Mouse (Mus musculus): Measurements from ENCODE around the gene Cd300c. TPM values are rescaled to one million over a fixed set of nuclear protein-coding genes. Genes with fewer than 3 reads are reported as not detected.

The Cd300c gene
- polyA plus RNA-seq, 1 experiment from 2014 or later = not detected

DNA sequence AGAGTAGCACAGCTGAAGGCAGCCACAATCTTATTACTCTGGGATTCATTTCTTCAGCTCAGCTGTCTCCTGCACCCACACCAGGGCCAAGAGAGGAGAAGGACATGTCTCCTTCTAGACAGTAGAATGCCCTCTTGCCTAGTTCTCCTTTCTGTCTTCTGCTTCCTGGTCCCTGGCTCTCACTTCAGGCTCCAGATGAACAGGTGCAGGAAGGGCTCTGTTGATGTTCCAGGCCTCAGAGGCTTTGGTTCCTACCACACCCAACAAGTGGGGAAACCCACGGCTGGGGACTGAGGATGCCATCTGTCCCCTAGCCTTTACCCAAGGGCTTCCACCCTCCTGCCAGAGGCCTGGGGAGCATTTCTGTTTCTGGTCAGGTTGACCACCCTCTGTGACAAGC lies 8.6 kb downstream of the Cd300c start:
- Histone ChIP-seq H3K9ac (ENCODE audit: low read length) (no peak overlapping the region), H3K27me3 (replicated peaks; ENCODE audit: control insufficient read depth, insufficient read depth, low read length) (no peaks in the 10 kb centered on the region), H3K9me3 (ENCODE audit: control insufficient read depth, low read length) (no peaks in the 10 kb centered on the region), H3K4me2 (ENCODE audit: low read length) (no peak overlapping the region), H3K27ac (ENCODE audit: low read depth) (no peak overlapping the region), H3K4me3 (ENCODE audit: low read depth, low read length) (no peak overlapping the region), H3K4me1 (replicated peaks; ENCODE audit: control insufficient read depth, insufficient read depth, low read length) (no peaks in the 10 kb centered on the region), H3K36me3 (ENCODE audit: control insufficient read depth, insufficient read depth, low read length) (no peaks in the 10 kb centered on the region)
- DNase-seq (ENCODE audit: low spot score) (no peak), ATAC-seq (replicated peaks; ENCODE audit: low FRiP score, low TSS enrichment, low read depth) (no peak)
- WGBS = 52% methylated on average over 1 of the region's 1 CpGs

DNA sequence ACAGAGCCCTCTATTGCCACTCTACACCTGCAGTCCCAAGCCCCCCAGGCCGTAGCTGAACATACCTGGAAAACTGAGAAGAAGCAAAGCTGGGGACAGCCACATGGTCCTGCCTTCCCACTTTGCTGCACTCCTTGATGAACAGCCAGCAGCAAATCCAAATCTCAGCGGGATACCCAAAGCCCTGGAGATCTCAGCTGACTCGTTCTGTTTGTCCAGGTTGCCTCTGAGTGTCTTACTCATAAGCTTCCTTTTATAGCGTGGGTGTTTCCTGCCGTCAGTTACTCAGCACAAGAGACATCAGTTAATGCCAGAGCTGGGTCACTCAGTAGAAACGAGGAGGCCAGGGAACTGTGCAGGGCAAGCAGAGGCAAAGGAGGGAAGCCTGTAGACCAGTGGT lies 34.8 kb downstream of the Cd300c start, which contains the start of gene Cd300lb:
Cd300lb (minus strand) TSS at position 243 of the 400 bp plus-strand sequence.
- no peak for ATAC-seq (replicated peaks; ENCODE audit: low FRiP score, low TSS enrichment, low read depth)
- 53% methylated on average over 6 of the region's 6 CpGs for WGBS
- H3K4me3 ChIP-seq (ENCODE audit: low read depth, low read length) = no peak within 1 kb of the TSS

DNA sequence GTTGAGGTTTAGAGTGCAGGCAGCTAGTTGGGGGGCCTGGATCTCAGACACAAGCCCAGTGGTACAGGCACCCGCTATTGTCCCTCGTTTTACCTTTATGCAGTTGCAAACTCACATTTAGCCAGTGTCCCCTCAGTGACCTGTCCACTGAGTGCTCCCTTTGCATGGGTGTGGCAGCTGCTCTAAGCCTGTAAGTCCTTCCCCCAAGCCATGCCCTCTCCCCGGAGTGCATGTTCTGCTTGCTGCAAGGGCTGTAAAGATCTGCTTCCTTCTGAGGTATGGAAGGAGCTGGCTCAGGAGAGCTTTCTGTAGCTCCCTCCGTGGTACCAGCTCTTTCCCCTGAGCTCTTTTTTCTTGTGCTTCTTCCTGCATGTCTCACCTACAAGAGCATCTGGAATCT lies 35.4 kb downstream of the Cd300c start:
- Histone ChIP-seq H3K27ac (ENCODE audit: low read depth) (no peak overlapping the region), H3K4me2 (ENCODE audit: low read length) (no peak overlapping the region), H3K4me3 (ENCODE audit: low read depth, low read length) (no peak overlapping the region), H3K9ac (ENCODE audit: low read length) (no peak overlapping the region), H3K4me1 (replicated peaks; ENCODE audit: control insufficient read depth, insufficient read depth, low read length) (no peaks in the 10 kb centered on the region), H3K9me3 (ENCODE audit: control insufficient read depth, low read length) (no peaks in the 10 kb centered on the region), H3K27me3 (replicated peaks; ENCODE audit: control insufficient read depth, insufficient read depth, low read length) (no peaks in the 10 kb centered on the region), H3K36me3 (ENCODE audit: control insufficient read depth, insufficient read depth, low read length) (no peaks in the 10 kb centered on the region)
- DNase-seq (ENCODE audit: low spot score) (no peak), ATAC-seq (replicated peaks; ENCODE audit: low FRiP score, low TSS enrichment, low read depth) (no peak)
- 67% methylated on average over 4 of the region's 4 CpGs for WGBS

More for the DNA sequence above, 34.8 kb downstream of the Cd300c start, which contains the start of gene Cd300lb:
- H3K4me2 ChIP-seq (ENCODE audit: low read length) = no peak within 1 kb of the TSS
- H3K36me3 ChIP-seq (ENCODE audit: control insufficient read depth, insufficient read depth, low read length) = no peaks in the 10 kb centered on the region
- H3K9me3 ChIP-seq (ENCODE audit: control insufficient read depth, low read length) = no peaks in the 10 kb centered on the region
- H3K4me1 ChIP-seq (replicated peaks; ENCODE audit: control insufficient read depth, insufficient read depth, low read length) = no peaks in the 10 kb centered on the region
- no peak for DNase-seq (ENCODE audit: low spot score)
- H3K27ac ChIP-seq (ENCODE audit: low read depth) = no peak within 1 kb of the TSS
- H3K27me3 ChIP-seq (replicated peaks; ENCODE audit: control insufficient read depth, insufficient read depth, low read length) = no peaks in the 10 kb centered on the region
- H3K9ac ChIP-seq (ENCODE audit: low read length) = no peak within 1 kb of the TSS

DNA sequence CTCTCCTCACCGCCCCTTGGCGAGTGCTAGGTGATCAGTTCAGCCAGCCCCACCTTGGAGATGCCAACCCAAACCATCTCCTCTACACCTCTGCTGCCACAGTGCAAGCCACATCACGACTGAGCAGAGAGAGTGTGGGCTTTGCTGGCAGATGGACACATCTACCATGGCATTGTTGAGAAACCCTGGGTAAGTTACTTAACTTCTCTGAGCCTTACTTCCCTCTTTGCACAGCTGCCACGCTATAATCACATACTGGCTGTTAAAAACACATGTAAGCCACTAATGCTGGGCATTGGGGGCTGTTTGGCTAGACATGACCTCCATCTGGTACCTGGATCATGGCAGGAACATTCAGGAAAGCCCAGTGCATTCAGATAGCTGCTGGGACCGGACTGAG lies 37.9 kb downstream of the Cd300c start:
- no peak overlapping the region for H3K27ac ChIP-seq (ENCODE audit: low read depth)
- H3K9ac ChIP-seq (ENCODE audit: low read length) = no peak overlapping the region
- no peaks in the 10 kb centered on the region for H3K9me3 ChIP-seq (ENCODE audit: control insufficient read depth, low read length)
- H3K4me3 ChIP-seq (ENCODE audit: low read depth, low read length) = no peak overlapping the region
- DNase-seq (ENCODE audit: low spot score) = no peak
- no peaks in the 10 kb centered on the region for H3K4me1 ChIP-seq (replicated peaks; ENCODE audit: control insufficient read depth, insufficient read depth, low read length)
- no peaks in the 10 kb centered on the region for H3K36me3 ChIP-seq (ENCODE audit: control insufficient read depth, insufficient read depth, low read length)
- no peaks in the 10 kb centered on the region for H3K27me3 ChIP-seq (replicated peaks; ENCODE audit: control insufficient read depth, insufficient read depth, low read length)
- WGBS = 85% methylated on average over 5 of the region's 5 CpGs
- no peak for ATAC-seq (replicated peaks; ENCODE audit: low FRiP score, low TSS enrichment, low read depth)
- no peak overlapping the region for H3K4me2 ChIP-seq (ENCODE audit: low read length)

DNA sequence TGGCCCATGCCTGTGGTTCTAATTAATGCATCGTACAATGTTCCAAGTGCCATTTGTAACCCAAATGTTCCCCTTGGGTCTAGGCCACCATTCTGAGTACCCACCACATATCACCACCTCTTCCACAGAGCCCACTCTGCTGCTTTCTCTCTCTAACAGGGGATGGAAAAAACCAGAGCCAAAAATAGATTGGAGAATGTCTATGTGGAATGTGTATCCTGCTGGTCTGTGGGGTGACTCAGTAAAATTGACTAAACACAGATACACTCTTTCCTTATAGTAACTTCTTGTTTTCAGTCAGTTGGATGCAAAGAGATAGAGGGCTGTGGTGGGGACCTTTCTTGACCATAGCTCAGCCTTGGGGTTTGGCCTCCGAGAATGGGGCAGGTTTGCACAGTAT lies 39.4 kb downstream of the Cd300c start:
- Histone ChIP-seq H3K9ac (ENCODE audit: low read length) (no peak overlapping the region), H3K27ac (ENCODE audit: low read depth) (no peak overlapping the region), H3K4me3 (ENCODE audit: low read depth, low read length) (no peak overlapping the region), H3K27me3 (replicated peaks; ENCODE audit: control insufficient read depth, insufficient read depth, low read length) (no peaks in the 10 kb centered on the region), H3K36me3 (ENCODE audit: control insufficient read depth, insufficient read depth, low read length) (no peaks in the 10 kb centered on the region), H3K4me1 (replicated peaks; ENCODE audit: control insufficient read depth, insufficient read depth, low read length) (no peaks in the 10 kb centered on the region), H3K4me2 (ENCODE audit: low read length) (no peak overlapping the region), H3K9me3 (ENCODE audit: control insufficient read depth, low read length) (no peaks in the 10 kb centered on the region)
- no peak for ATAC-seq (replicated peaks; ENCODE audit: low FRiP score, low TSS enrichment, low read depth)
- WGBS = 79% methylated on average over 2 of the region's 2 CpGs
- DNase-seq (ENCODE audit: low spot score) = no peak

DNA sequence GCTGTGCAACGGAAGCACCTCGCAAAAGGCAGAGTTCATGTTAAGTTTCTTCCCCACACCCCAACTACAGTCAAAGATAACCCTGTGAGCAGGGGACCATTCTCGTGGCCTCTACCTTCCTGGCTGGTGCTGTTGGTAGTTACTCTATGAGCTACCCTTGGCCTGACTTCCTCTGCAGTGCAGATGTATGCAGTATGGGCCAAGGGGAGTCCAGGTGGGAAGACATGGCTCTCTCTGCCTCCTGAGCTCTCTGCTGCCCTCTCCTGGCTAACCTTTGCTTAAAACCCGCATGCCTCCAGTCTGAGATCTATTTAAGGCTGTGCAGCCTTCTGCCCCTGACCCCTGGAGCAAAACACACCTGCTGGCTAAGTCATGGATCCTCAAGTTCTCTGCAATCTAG lies 45.0 kb downstream of the Cd300c start:
- Histone ChIP-seq H3K27ac (ENCODE audit: low read depth) (no peak overlapping the region), H3K36me3 (ENCODE audit: control insufficient read depth, insufficient read depth, low read length) (no peaks in the 10 kb centered on the region), H3K4me2 (ENCODE audit: low read length) (no peak overlapping the region), H3K9ac (ENCODE audit: low read length) (no peak overlapping the region), H3K9me3 (ENCODE audit: control insufficient read depth, low read length) (0 out of 2 replicates have a peak, but pooled peaks cover 4% of the 10 kb centered on the region), H3K4me3 (ENCODE audit: low read depth, low read length) (no peak overlapping the region), H3K27me3 (replicated peaks; ENCODE audit: control insufficient read depth, insufficient read depth, low read length) (no peaks in the 10 kb centered on the region), H3K4me1 (replicated peaks; ENCODE audit: control insufficient read depth, insufficient read depth, low read length) (no peaks in the 10 kb centered on the region)
- DNase-seq (ENCODE audit: low spot score) (no peak), ATAC-seq (replicated peaks; ENCODE audit: low FRiP score, low TSS enrichment, low read depth) (no peak)
- 77% methylated on average over 4 of the region's 4 CpGs for WGBS

DNA sequence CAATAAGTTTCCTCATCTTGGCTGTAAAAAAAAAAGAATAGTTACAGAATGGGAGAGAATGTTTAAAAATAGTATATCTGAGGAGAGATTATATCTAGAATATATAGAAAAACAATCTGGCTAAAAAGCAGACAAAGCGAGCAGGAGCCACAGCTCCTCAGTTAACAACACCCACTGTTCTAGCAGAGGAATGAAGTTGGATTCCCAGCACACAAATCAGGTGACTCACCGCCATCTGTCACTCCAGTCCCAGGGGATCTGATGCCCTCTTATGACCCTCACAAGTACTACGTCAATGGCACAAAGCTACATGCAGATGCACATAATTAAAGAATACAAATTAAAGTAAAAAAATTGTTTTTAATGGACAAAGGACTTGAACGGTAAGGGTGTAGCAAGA lies 46.5 kb downstream of the Cd300c start:
- no peak overlapping the region for H3K4me3 ChIP-seq (ENCODE audit: low read depth, low read length)
- no peaks in the 10 kb centered on the region for H3K27me3 ChIP-seq (replicated peaks; ENCODE audit: control insufficient read depth, insufficient read depth, low read length)
- H3K9ac ChIP-seq (ENCODE audit: low read length) = no peak overlapping the region
- H3K36me3 ChIP-seq (ENCODE audit: control insufficient read depth, insufficient read depth, low read length) = no peaks in the 10 kb centered on the region
- 0 out of 2 replicates have a peak, but pooled peaks cover 4% of the 10 kb centered on the region for H3K9me3 ChIP-seq (ENCODE audit: control insufficient read depth, low read length)
- H3K27ac ChIP-seq (ENCODE audit: low read depth) = no peak overlapping the region
- no peaks in the 10 kb centered on the region for H3K4me1 ChIP-seq (replicated peaks; ENCODE audit: control insufficient read depth, insufficient read depth, low read length)
- H3K4me2 ChIP-seq (ENCODE audit: low read length) = no peak overlapping the region
- WGBS = 80% methylated on average over 4 of the region's 4 CpGs
- ATAC-seq (replicated peaks; ENCODE audit: low FRiP score, low TSS enrichment, low read depth) (no peak), DNase-seq (ENCODE audit: low spot score) (no peak)

DNA sequence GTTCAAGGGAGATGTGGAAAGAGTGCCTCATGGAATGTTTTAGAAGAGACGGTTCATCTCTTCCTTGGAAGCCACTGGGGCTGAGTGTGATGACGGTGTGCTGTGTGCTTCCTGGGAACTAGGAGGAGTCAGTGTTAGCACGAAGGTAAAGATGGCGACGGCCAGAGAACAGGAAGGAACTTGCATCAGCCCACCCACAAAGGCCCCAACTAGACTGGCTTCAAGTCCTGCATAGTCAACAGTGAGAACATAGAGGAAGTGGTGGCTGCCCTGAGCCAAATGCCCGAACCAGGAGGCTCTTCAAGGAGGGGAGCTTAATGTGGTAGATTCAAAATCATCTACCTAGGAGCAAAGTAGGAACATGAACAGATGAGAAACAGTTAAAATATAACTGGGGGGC lies 51.8 kb downstream of the Cd300c start:
- Histone ChIP-seq H3K9me3 (ENCODE audit: control insufficient read depth, low read length) (no peaks in the 10 kb centered on the region), H3K9ac (ENCODE audit: low read length) (no peak overlapping the region), H3K27me3 (replicated peaks; ENCODE audit: control insufficient read depth, insufficient read depth, low read length) (no peaks in the 10 kb centered on the region), H3K36me3 (ENCODE audit: control insufficient read depth, insufficient read depth, low read length) (no peaks in the 10 kb centered on the region), H3K4me2 (ENCODE audit: low read length) (no peak overlapping the region), H3K27ac (ENCODE audit: low read depth) (no peak overlapping the region), H3K4me1 (replicated peaks; ENCODE audit: control insufficient read depth, insufficient read depth, low read length) (no peaks in the 10 kb centered on the region), H3K4me3 (ENCODE audit: low read depth, low read length) (no peak overlapping the region)
- DNase-seq (ENCODE audit: low spot score) (no peak), ATAC-seq (replicated peaks; ENCODE audit: low FRiP score, low TSS enrichment, low read depth) (no peak)
- 75% methylated on average over 6 of the region's 6 CpGs for WGBS

DNA sequence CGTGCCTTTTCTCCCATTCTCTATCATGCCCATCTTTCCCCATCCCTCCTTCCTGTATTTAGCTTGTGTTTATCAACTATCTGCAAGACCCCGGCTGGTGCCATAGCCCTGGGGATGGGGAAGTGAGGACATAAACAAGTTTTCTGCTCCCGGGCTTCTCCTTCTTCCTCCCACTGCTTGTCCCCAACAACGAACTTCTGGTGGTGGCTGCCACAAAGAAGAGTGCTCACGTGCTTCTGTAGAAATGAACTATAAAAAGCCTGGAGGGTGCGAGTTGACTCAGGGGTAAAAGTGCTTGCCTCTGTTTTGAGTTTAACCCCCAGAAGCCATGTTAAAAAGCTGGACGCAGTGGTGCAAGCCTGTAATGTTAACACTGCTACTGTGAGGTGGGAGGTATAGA lies 54.0 kb downstream of the Cd300c start:
- DNase-seq (ENCODE audit: low spot score) = no peak
- H3K27me3 ChIP-seq (replicated peaks; ENCODE audit: control insufficient read depth, insufficient read depth, low read length) = no peaks in the 10 kb centered on the region
- no peak overlapping the region for H3K4me2 ChIP-seq (ENCODE audit: low read length)
- no peaks in the 10 kb centered on the region for H3K36me3 ChIP-seq (ENCODE audit: control insufficient read depth, insufficient read depth, low read length)
- no peaks in the 10 kb centered on the region for H3K9me3 ChIP-seq (ENCODE audit: control insufficient read depth, low read length)
- no peak overlapping the region for H3K4me3 ChIP-seq (ENCODE audit: low read depth, low read length)
- no peak overlapping the region for H3K27ac ChIP-seq (ENCODE audit: low read depth)
- 29% methylated on average over 7 of the region's 7 CpGs for WGBS
- no peaks in the 10 kb centered on the region for H3K4me1 ChIP-seq (replicated peaks; ENCODE audit: control insufficient read depth, insufficient read depth, low read length)
- no peak overlapping the region for H3K9ac ChIP-seq (ENCODE audit: low read length)
- no peak for ATAC-seq (replicated peaks; ENCODE audit: low FRiP score, low TSS enrichment, low read depth)
